11 mouse cellular contexts compared by ENCODE assay signal in the genomic region with DNA sequence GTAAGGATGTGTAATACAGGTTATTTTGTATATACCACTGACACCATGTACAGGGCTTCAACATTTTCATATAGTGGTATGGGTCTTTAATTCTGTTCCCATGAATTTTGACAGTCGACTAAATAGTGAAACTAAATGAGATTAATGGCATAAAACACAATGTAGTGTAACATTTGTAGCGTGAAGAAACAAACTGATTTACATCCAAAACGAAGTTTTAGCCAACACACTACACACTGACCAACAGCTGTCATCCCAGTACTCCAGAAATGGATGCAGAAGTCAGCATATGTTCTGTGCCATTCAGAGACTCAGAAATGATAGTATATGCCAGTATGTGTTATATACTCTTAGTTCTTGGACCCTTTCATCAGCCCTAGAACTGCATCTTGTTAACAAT. TPM values are rescaled to one million over a fixed set of nuclear protein-coding genes. Genes with fewer than 3 reads are reported as not detected.
DNase-seq lines count a peak whose midpoint lies in the region; ATAC-seq and TF ChIP-seq lines count a peak whose summit lies in the region.
"Had no signal": no experiment of that assay in that cellular context is flagged by ENCODE, and none has a peak within 500 bp of the region (broad histone marks: within the 10 kb centered on the region; RNA-seq: fewer than 3 reads in every experiment).

No protein-coding gene starts in this region.

- H3K36me3 ChIP-seq in heart, embryonic 10.5 days = no peaks in the 10 kb centered on the region
- H3K36me3 ChIP-seq in lung, embryonic 15.5 days = no peaks in the 10 kb centered on the region
- H3K36me3 ChIP-seq in ES-E14 (ENCODE audit: control insufficient read depth, insufficient read depth, low read length, poor library complexity, severe bottlenecking) = no peaks in the 10 kb centered on the region
- H3K36me3 ChIP-seq in limb, embryonic 13.5 days = no peaks in the 10 kb centered on the region

- no peak for DNase-seq in heart, embryonic 10.5 days (ENCODE audit: low spot score)
- DNase-seq in heart, postnatal 36 days = no peak
- DNase-seq in lung, adult 18-20 months = no peak
- DNase-seq in ES-E14 (ENCODE audit: low read depth, low spot score) = no peak
- DNase-seq in yolk sac, embryonic 10.5 days (ENCODE audit: low spot score) = no peak
- no peak for DNase-seq in left cerebral cortex, adult 8-10 months (ENCODE audit: low spot score in 2 of 2)

- H3K4me3 ChIP-seq in heart, embryonic 10.5 days = peak overlapping the region; percentile 59; the same call in 1 of the 2 replicates
- H3K4me3 ChIP-seq in lung, embryonic 15.5 days = no peak overlapping the region
- peak overlapping the region in 1 of 2 experiments; percentile 38; a peak in 3 of 4 replicates for H3K4me3 ChIP-seq in ES-E14 (ENCODE audit: insufficient read depth in 1 of 2, low read depth in 1 of 2, low read length in 2 of 2, poor library complexity in 1 of 2, severe bottlenecking in 1 of 2)
- no peak overlapping the region for H3K4me3 ChIP-seq in limb, embryonic 13.5 days

- WGBS in heart, embryonic 10.5 days = 54% methylated on average over 3 of the region's 3 CpGs
- WGBS in lung, embryonic 15.5 days = 44% methylated on average over 3 of the region's 3 CpGs
- WGBS in limb, embryonic 13.5 days = 46% methylated on average over 3 of the region's 3 CpGs

- H3K27me3 ChIP-seq in heart, embryonic 10.5 days (ENCODE audit: insufficient read depth, poor library complexity, severe bottlenecking) = no peaks in the 10 kb centered on the region
- no peaks in the 10 kb centered on the region for H3K27me3 ChIP-seq in lung, embryonic 15.5 days
- H3K27me3 ChIP-seq in limb, embryonic 13.5 days = no peaks in the 10 kb centered on the region

- no peak overlapping the region for H3K9ac ChIP-seq in lung, embryonic 15.5 days
- H3K9ac ChIP-seq in ES-E14 (ENCODE audit: insufficient read depth, low read depth, low read length, poor library complexity, severe bottlenecking) = peak overlapping the region; percentile 17; the same call in 1 of the 2 replicates
- H3K9ac ChIP-seq in limb, embryonic 13.5 days = no peak overlapping the region

- H3K9me3 ChIP-seq in heart, embryonic 10.5 days = no peaks in the 10 kb centered on the region
- H3K9me3 ChIP-seq in lung, embryonic 15.5 days = no peaks in the 10 kb centered on the region
- H3K9me3 ChIP-seq in ES-E14 (ENCODE audit: control insufficient read depth, insufficient read depth, low read depth, low read length) = no peaks in the 10 kb centered on the region
- no peaks in the 10 kb centered on the region for H3K9me3 ChIP-seq in limb, embryonic 13.5 days

- in situ Hi-C loops in ES-E14 (cut with MboI; ENCODE audit: low sequenced_read_pairs in 2 of 2, unreplicated experiment in 2 of 2) = loop anchor here in 1 of 2 experiments (25.0 kb wide), 1 partner anchor 1721 kb away; a partner anchor contains a TSS

- peak overlapping the region; percentile 87 for H3K27ac ChIP-seq in heart, embryonic 10.5 days
- peak overlapping the region; percentile 50 for H3K27ac ChIP-seq in lung, embryonic 15.5 days
- H3K27ac ChIP-seq in ES-E14 (ENCODE audit: insufficient read depth, low read depth, low read length, poor library complexity, severe bottlenecking) = peak overlapping the region; percentile 93; the same call in 1 of the 2 replicates
- H3K27ac ChIP-seq in limb, embryonic 13.5 days = peak overlapping the region; percentile 29; the same call in 1 of the 2 replicates

- ATAC-seq in lung, embryonic 15.5 days (ENCODE audit: borderline replicate concordance, extremely low read depth, low FRiP score, low TSS enrichment) = no peak
- no peak for ATAC-seq in limb, embryonic 13.5 days (ENCODE audit: low FRiP score, low read depth)
- ATAC-seq: activated CD4-positive, CD25-positive, alpha-beta regulatory T cell, adult 4 months had no signal

- peak overlapping the region; percentile 66 for H3K4me2 ChIP-seq in lung, embryonic 15.5 days
- peak overlapping the region; percentile 41 for H3K4me2 ChIP-seq in limb, embryonic 13.5 days (replicated peaks)

- peaks cover 10% of the 10 kb centered on the region for H3K4me1 ChIP-seq in heart, embryonic 10.5 days
- H3K4me1 ChIP-seq in lung, embryonic 15.5 days = peaks cover 28% of the 10 kb centered on the region
- peaks cover 0 to 4% of the 10 kb centered on the region in 2 experiments; a peak in 1 of 4 replicates for H3K4me1 ChIP-seq in ES-E14 (ENCODE audit: control insufficient read depth in 2 of 2, insufficient read depth in 2 of 2, low read length in 2 of 2, poor library complexity in 1 of 2)
- H3K4me1 ChIP-seq in limb, embryonic 13.5 days = peaks cover 26% of the 10 kb centered on the region

- intact Hi-C loops in heart, postnatal 36 days (cut with DNase I) = no loop called here

TF ChIP-seq in ES-E14, 5 proteins besides CTCF, POLR2A, EP300 and RAD21:
- TF ChIP-seq ZNF384 (IDR thresholded peaks at IDR 0.05; ENCODE audit: low read depth, low read length) (no peak), MAFK (IDR thresholded peaks at IDR 0.05; ENCODE audit: insufficient read depth, low read depth, low read length) (no peak), ZC3H11A (IDR thresholded peaks at IDR 0.05; ENCODE audit: borderline replicate concordance, low read depth, low read length) (no peak), CHD2 (IDR thresholded peaks at IDR 0.05; ENCODE audit: low read depth, low read length) (no peak), HCFC1 (IDR thresholded peaks at IDR 0.05; ENCODE audit: borderline replicate concordance, insufficient read depth, low read length) (no peak)

RNA-seq across cellular contexts. Expression of a gene that starts 1.1 kb away (rescaled TPM):
- 3.4 and 4.4 TPM in 2 replicates for polyA plus RNA-seq in heart, embryonic 10.5 days (2016; fragmentation: Nextera tagmentation; extraction: Ambion mirVana)
- total RNA-seq in heart, postnatal 36 days (2021) = 10 to 100 TPM; 13.8 to 18.3 TPM
- 5.8 and 7.5 TPM in 2 replicates for polyA plus RNA-seq in lung, embryonic 15.5 days (2015; fragmentation: Nextera tagmentation; extraction: Ambion mirVana)
- total RNA-seq in ES-E14 (2012; rRNA removed) = 1,054 and 1,339 TPM in 2 replicates
- polyA plus RNA-seq in limb, embryonic 13.5 days (2015; fragmentation: Nextera tagmentation; extraction: Ambion mirVana) = 7.2 and 13.5 TPM in 2 replicates
- total RNA-seq in left cerebral cortex, adult 8-10 months (2022) = 10 to 100 TPM; 53.3 to 70.8 (median 63.3) TPM

RNA-seq across cellular contexts. Expression of a gene that starts 3.1 kb away (rescaled TPM):
- polyA plus RNA-seq in heart, embryonic 10.5 days (2016; fragmentation: Nextera tagmentation; extraction: Ambion mirVana) = 0.28 TPM in 1 of 2 replicates, not detected in the other
- total RNA-seq in heart, postnatal 36 days (2021) = 10 to 100 TPM; 12.3 to 13.8 TPM
- 0.69 TPM in 1 of 2 replicates, not detected in the other for polyA plus RNA-seq in lung, embryonic 15.5 days (2015; fragmentation: Nextera tagmentation; extraction: Ambion mirVana)
- 1,331 and 1,744 TPM in 2 replicates for total RNA-seq in ES-E14 (2012; rRNA removed)
- polyA plus RNA-seq in limb, embryonic 13.5 days (2015; fragmentation: Nextera tagmentation; extraction: Ambion mirVana) = 0.65 TPM in 1 of 2 replicates, not detected in the other
- total RNA-seq in left cerebral cortex, adult 8-10 months (2022) = 10 to 100 TPM; 43.4 to 63.5 (median 58.0) TPM
- polyA plus RNA-seq: kidney, postnatal 0 days had no signal

RNA-seq across cellular contexts. Expression of a gene that starts 4.3 kb away (rescaled TPM):
- 2.0 and 3.2 TPM in 2 replicates for polyA plus RNA-seq in heart, embryonic 10.5 days (2016; fragmentation: Nextera tagmentation; extraction: Ambion mirVana)
- total RNA-seq in heart, postnatal 36 days (2021) = 10 to 100 TPM; 16.6 to 17.0 TPM
- polyA plus RNA-seq in lung, embryonic 15.5 days (2015; fragmentation: Nextera tagmentation; extraction: Ambion mirVana) = 8.3 and 8.5 TPM in 2 replicates
- 470 and 728 TPM in 2 replicates for total RNA-seq in ES-E14 (2012; rRNA removed)
- 11.8 and 14.9 TPM in 2 replicates for polyA plus RNA-seq in limb, embryonic 13.5 days (2015; fragmentation: Nextera tagmentation; extraction: Ambion mirVana)
- total RNA-seq in left cerebral cortex, adult 8-10 months (2022) = 10 to 100 TPM; 33.9 to 55.0 (median 40.9) TPM

RNA-seq across cellular contexts. Expression of a gene that starts 5.5 kb away (rescaled TPM):
- 1.2 and 1.4 TPM in 2 replicates for polyA plus RNA-seq in heart, embryonic 10.5 days (2016; fragmentation: Nextera tagmentation; extraction: Ambion mirVana)
- total RNA-seq in heart, postnatal 36 days (2021) = 1 to 10 TPM; 7.5 to 8.2 TPM
- polyA plus RNA-seq in lung, embryonic 15.5 days (2015; fragmentation: Nextera tagmentation; extraction: Ambion mirVana) = 3.3 and 3.9 TPM in 2 replicates
- 1,149 and 1,468 TPM in 2 replicates for total RNA-seq in ES-E14 (2012; rRNA removed)
- 4.3 and 6.0 TPM in 2 replicates for polyA plus RNA-seq in limb, embryonic 13.5 days (2015; fragmentation: Nextera tagmentation; extraction: Ambion mirVana)
- total RNA-seq in left cerebral cortex, adult 8-10 months (2022) = 10 to 100 TPM; 29.7 to 32.8 (median 30.7) TPM
- polyA plus RNA-seq: gonadal fat pad, adult 2 months had no signal

RNA-seq across cellular contexts. Expression of a gene that starts 5.9 kb away (rescaled TPM):
- 2.6 and 3.2 TPM in 2 replicates for polyA plus RNA-seq in heart, embryonic 10.5 days (2016; fragmentation: Nextera tagmentation; extraction: Ambion mirVana)
- total RNA-seq in heart, postnatal 36 days (2021) = 10 to 100 TPM; 20.4 to 22.0 TPM
- 12.0 and 18.6 TPM in 2 replicates for polyA plus RNA-seq in lung, embryonic 15.5 days (2015; fragmentation: Nextera tagmentation; extraction: Ambion mirVana)
- 667 and 954 TPM in 2 replicates for total RNA-seq in ES-E14 (2012; rRNA removed)
- polyA plus RNA-seq in limb, embryonic 13.5 days (2015; fragmentation: Nextera tagmentation; extraction: Ambion mirVana) = 14.7 and 16.3 TPM in 2 replicates
- 10 to 100 TPM in 1 of 4 experiments, 1 to 10 TPM in 3; 5.3 to 12.2 (median 8.1) TPM for total RNA-seq in left cerebral cortex, adult 8-10 months (2022)
- polyA plus RNA-seq: activated CD4-positive, CD25-positive, alpha-beta regulatory T cell, adult 4 months had no signal

Comparison
In these comparisons a context has a peak if more than half of its experiments do, and no peak if none do; other contexts are left out.
1. H3K27ac ChIP-seq: peak in every context shown above with its lines; median percentile 93 in ES-E14; 87 in heart, embryonic 10.5 days; 50 in lung, embryonic 15.5 days; 29 in limb, embryonic 13.5 days.
2. RNA of a gene that starts 1.1 kb away (total RNA-seq): 1,054 to 1,339 TPM in ES-E14; 53.3 to 70.8 TPM in left cerebral cortex, adult 8-10 months and 13.8 to 18.3 TPM in heart, postnatal 36 days; every median in the first group is over 10 times any median in the second.
3. RNA of a gene that starts 3.1 kb away (total RNA-seq): 1,331 to 1,744 TPM in ES-E14; 43.4 to 63.5 TPM in left cerebral cortex, adult 8-10 months and 12.3 to 13.8 TPM in heart, postnatal 36 days; every median in the first group is over 10 times any median in the second.